Mouse (Mus musculus) brain, embryonic 14.5 days (tissue): ENCODE measurements at regions not wholly inside any gene's neighbourhood (a gene's known extent, or its start where the extent isn't known, plus 50 kb on each side); places are given as distances from the start of the nearest gene placed in this dataset.

ENCODE experiments used
- CTCF ChIP-seq: fragments of 200-500 bp; IDR thresholded peaks from 2 replicates; pipeline ENCODE4 v1.5.1; 2012; ENCODE audit warnings: inconsistent platforms, mild to moderate bottlenecking, moderate library complexity, borderline replicate concordance; ENCODE audit not compliant: insufficient read depth, insufficient read length; ENCODE audit errors: extremely low read depth
- POLR2A ChIP-seq: fragments of 200-500 bp; IDR thresholded peaks from 2 replicates; pipeline ENCODE4 v1.6.1; 2012; ENCODE audit warnings: mild to moderate bottlenecking, inconsistent platforms, borderline replicate concordance; ENCODE audit not compliant: poor library complexity, insufficient read depth, insufficient read length, severe bottlenecking; ENCODE audit errors: extremely low read depth

DNA sequence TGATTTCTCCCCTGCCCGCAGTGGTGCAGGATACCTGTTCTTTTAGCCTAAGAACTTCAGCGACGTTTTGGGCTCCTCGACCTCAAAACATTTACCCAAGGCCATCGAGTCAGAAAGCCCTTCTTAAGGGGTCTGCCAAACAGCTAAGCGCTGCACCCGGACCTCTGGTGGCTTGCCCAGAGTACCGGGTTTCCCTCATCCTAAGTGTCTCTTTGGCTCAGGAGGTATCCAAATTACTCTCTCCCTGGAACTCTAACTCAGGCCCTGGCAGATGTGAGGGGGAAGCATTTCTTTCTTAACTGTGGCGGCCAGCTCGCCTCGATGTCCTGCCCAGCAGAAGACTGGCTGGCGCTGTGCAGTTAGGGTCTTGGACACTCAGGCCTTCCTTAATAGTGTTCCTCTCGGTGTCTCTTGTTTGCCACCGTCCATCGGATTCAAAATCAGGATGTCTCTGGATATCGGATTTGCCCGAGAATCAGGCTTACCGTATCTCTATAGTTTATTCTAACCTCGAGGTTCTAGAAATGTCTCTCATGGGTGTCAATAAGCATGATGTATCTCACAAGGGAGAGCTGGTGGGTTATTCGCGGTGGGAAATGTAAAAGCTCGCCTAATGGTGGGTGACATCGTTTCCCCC is 75.0 kb downstream of the Rhcg start:
- no peak for TF ChIP-seq CTCF
- no peak for TF ChIP-seq POLR2A
